Mouse (Mus musculus): ENCODE data around the gene Pklr. TPM values are rescaled to one million over a fixed set of nuclear protein-coding genes. Genes with fewer than 3 reads are reported as not detected.

Pklr gene
- total and polyA plus RNA-seq, 3 experiments, result 53.2 to 185 (median 133) TPM

GRCm38 (mm10) chr3:89131816-89132215, 4.1 kb upstream of the Pklr start:
- peak; percentile 55 for DNase-seq (ENCODE audit: low read depth, low spot score)
- H3K4me3 ChIP-seq (ENCODE audit: control insufficient read depth in 1 of 2, insufficient read depth in 1 of 2, low read depth in 2 of 2, low read length in 2 of 2), result peak overlapping the region; percentile 4; a peak in 2 of 4 replicates
- H3K9ac ChIP-seq (ENCODE audit: control insufficient read depth, low read depth, low read length, poor library complexity, severe bottlenecking), result peak overlapping the region; percentile 67
- H3K27me3 ChIP-seq (ENCODE audit: control insufficient read depth in 1 of 2, insufficient read depth in 2 of 2, low read length in 2 of 2), result no peaks in the 10 kb centered on the region
- peaks cover 0 to 38% of the 10 kb centered on the region in 2 experiments; a peak in 2 of 4 replicates for H3K36me3 ChIP-seq (ENCODE audit: control insufficient read depth in 1 of 2, insufficient read depth in 2 of 2, low read length in 2 of 2)
- peak overlapping the region; percentile 58 for H3K27ac ChIP-seq (ENCODE audit: control insufficient read depth, low read depth, low read length)
- peaks cover 7% of the 10 kb centered on the region for H3K79me2 ChIP-seq (ENCODE audit: control insufficient read depth, insufficient read depth, low read length, poor library complexity)
- no peak for TF ChIP-seq MXI1 (IDR thresholded peaks at IDR 0.05; ENCODE audit: low read depth, low read length)
- no peak for TF ChIP-seq KAT2A (conservative IDR thresholded peaks at IDR 0.05; ENCODE audit: low read depth, low read length)
- no peak for TF ChIP-seq BHLHE40 (IDR thresholded peaks at IDR 0.05; ENCODE audit: borderline replicate concordance, low read depth, low read length)
- no peak for TF ChIP-seq ZKSCAN1 (IDR thresholded peaks at IDR 0.05; ENCODE audit: low read depth, low read length)
- no peak for TF ChIP-seq MYB (IDR thresholded peaks at IDR 0.05; ENCODE audit: low read depth, low read length)
- no peak for TF ChIP-seq HCFC1 (IDR thresholded peaks at IDR 0.05; ENCODE audit: low read depth, low read length)
- TF ChIP-seq CHD1 (IDR thresholded peaks at IDR 0.05; ENCODE audit: low read depth, low read length), result no peak
- no peak for TF ChIP-seq RAD21 (IDR thresholded peaks at IDR 0.05; ENCODE audit: low read depth, low read length)
- no peak for TF ChIP-seq MYC (IDR thresholded peaks at IDR 0.05; ENCODE audit: low read depth, low read length)
- TF ChIP-seq EP300 (IDR thresholded peaks at IDR 0.05; ENCODE audit: low read depth in 1 of 2, low read length in 2 of 2), result no peak; a peak in 1 of 4 replicates
- TF ChIP-seq TCF12 (IDR thresholded peaks at IDR 0.05; ENCODE audit: low read depth, low read length), result no peak
- no peak for TF ChIP-seq ZMIZ1 (IDR thresholded peaks at IDR 0.05; ENCODE audit: low read depth, low read length)
- TF ChIP-seq MEF2A (IDR thresholded peaks at IDR 0.05; ENCODE audit: extremely low read depth, insufficient replicate concordance, low read depth, low read length, poor library complexity, severe bottlenecking), result no peak
- TF ChIP-seq CHD2 (IDR thresholded peaks at IDR 0.05; ENCODE audit: low read length), result no peak
- TF ChIP-seq UBTF (IDR thresholded peaks at IDR 0.05; ENCODE audit: borderline replicate concordance, insufficient read depth, low read depth, low read length), result no peak
- TF ChIP-seq RCOR1 (IDR thresholded peaks at IDR 0.05; ENCODE audit: low read depth, low read length), result no peak
- no peak for TF ChIP-seq ZNF384 (IDR thresholded peaks at IDR 0.05; ENCODE audit: low read depth, low read length)
- TF ChIP-seq POLR2AphosphoS5 (IDR thresholded peaks at IDR 0.05; ENCODE audit: borderline replicate concordance, low read depth, low read length), result no peak
- TF ChIP-seq MAX (IDR thresholded peaks at IDR 0.05; ENCODE audit: low read length), result no peak
- peaks cover 31 to 53% of the 10 kb centered on the region in 2 experiments for H3K4me1 ChIP-seq (ENCODE audit: control insufficient read depth in 1 of 2, insufficient read depth in 2 of 2, low read length in 2 of 2)
- H3K9me3 ChIP-seq (replicated peaks; ENCODE audit: insufficient read depth, low read length), result no peaks in the 10 kb centered on the region

Data from MEL (cell line).